Mouse (Mus musculus) kidney, embryonic 16.5 days (tissue): ENCODE data around the gene Arrb2. TPM values are rescaled to one million over a fixed set of nuclear protein-coding genes. Genes with fewer than 3 reads are reported as not detected.
"Not testable (repeated sequence)": the region's sequence is repeated elsewhere in the genome, so short reads cannot be mapped to it uniquely, and the experiment has no call there.

Experiments
- ATAC-seq: fragments of 200-750 bp; cut with Nextera tagmentation; 2 replicates; pipeline ENCODE4 v1.8.0; 2017; ENCODE audit warnings: moderate TSS enrichment; ENCODE audit not compliant: low FRiP score, low TSS enrichment
- H3K27ac ChIP-seq: fragments of 300-500 bp; sonication (generic); 2 replicates; pipeline ENCODE4 v1.5.1; 2014; ENCODE audit warnings: low read length
- H3K27me3 ChIP-seq: fragments of 300-500 bp; sonication (generic); 2 replicates; pipeline ENCODE4 v1.6.1; 2014; ENCODE audit warnings: low read length, control low read depth, mixed read lengths; ENCODE audit not compliant: insufficient read depth
- H3K36me3 ChIP-seq: fragments of 300-500 bp; sonication (generic); 2 replicates; pipeline ENCODE4 v1.6.1; 2014; ENCODE audit warnings: low read length, control low read depth, mixed read lengths; ENCODE audit not compliant: insufficient read depth
- H3K4me1 ChIP-seq: fragments of 300-500 bp; sonication (generic); 2 replicates; pipeline ENCODE4 v1.6.1; 2014; ENCODE audit warnings: low read length, control low read depth, mixed read lengths; ENCODE audit not compliant: insufficient read depth
- H3K4me2 ChIP-seq: fragments of 300-500 bp; sonication (generic); replicated peaks from 2 replicates; pipeline ENCODE4 v1.6.1; 2014; ENCODE audit warnings: low read depth, low read length
- H3K4me3 ChIP-seq: fragments of 300-500 bp; sonication (generic); 2 replicates; pipeline ENCODE4 v1.5.1; 2014; ENCODE audit warnings: mild to moderate bottlenecking, low read length
- H3K9ac ChIP-seq: fragments of 300-500 bp; sonication (generic); replicated peaks from 2 replicates; pipeline ENCODE4 v1.6.1; 2014; ENCODE audit warnings: low read length
- H3K9me3 ChIP-seq: fragments of 300-500 bp; sonication (generic); 2 replicates; pipeline ENCODE4 v1.6.1; 2016; ENCODE audit warnings: low read length, control low read depth
- WGBS: fragments of 180-500 bp; shearing (Covaris S2); extraction: QIAGEN DNeasy Blood & Tissue Kit; methylation state at CpG from one replicate; pipeline ENCODE4 v1.1.7; 2014; 5-methylcytosine and 5-hydroxymethylcytosine counted together
- polyA plus RNA-seq: library from polyadenylated mRNA; unstranded; fragments of >200 nt; fragmentation: Nextera tagmentation; extraction: Ambion mirVana; gene quantifications from 2 replicates; pipeline ENCODE4 v1.2.1, GENCODE M21; 2015

Gene Arrb2
- polyA plus RNA-seq, 1 experiment from 2014 or later = 15.3 TPM

DNA sequence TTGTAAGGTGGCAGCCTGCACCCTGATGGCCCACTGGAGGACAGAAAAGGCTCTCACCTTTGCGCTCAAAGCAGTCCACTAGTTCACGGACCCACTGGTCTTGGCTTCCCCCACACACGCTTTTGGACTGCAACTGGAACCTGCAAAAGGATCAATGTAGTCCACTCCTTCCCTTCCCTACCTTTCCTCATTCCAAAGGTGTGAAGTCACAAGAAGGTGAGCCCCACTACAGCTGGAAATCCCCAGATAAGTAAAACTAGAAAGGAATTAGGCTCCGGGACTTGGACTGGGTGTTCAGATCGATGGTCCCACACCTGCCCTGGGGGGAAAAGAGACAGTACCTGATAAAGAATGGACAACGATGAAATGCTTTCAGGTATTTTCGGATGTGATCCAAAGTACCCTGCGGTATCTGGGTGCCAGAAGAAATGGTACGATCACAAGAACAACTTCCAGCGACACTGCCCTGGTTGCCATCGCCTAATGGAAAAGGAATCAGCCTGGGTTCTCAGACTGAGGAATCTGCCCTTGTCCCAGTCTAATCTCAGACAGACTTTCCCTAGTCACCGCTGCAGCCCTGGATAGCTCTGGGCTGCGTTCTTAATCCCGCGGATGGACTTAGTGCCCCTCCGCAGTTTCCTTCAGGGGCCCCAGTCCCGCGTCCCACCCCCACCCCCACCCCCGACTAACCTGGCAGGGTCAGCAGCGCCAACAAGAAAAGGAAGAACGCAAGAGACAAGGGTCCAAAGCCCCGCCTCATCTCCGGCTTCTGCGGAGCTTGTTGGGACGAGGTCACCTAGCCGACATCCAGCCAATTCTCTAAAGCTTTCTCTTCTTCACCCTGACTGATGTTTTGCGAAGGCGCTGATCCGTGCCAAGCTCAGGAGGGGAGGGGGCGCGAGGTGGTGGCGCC is 26.5 kb downstream of the Arrb2 start, which contains the start of gene Zmynd15:
TSS of gene Zmynd15 (plus strand) at position 746 of the 913 bp plus-strand sequence.
- WGBS = 19% methylated on average over 31 of the region's 32 CpGs
- H3K4me1 ChIP-seq = peaks cover 11% of the 10 kb centered on the region; the same call in 1 of the 2 replicates
- H3K9ac ChIP-seq = peak within 1 kb of the TSS; percentile 62
- ATAC-seq = peak; percentile 19; the same call in 1 of the 2 replicates
- H3K4me2 ChIP-seq = peak within 1 kb of the TSS; percentile 91
- no peaks in the 10 kb centered on the region for H3K36me3 ChIP-seq
- H3K9me3 ChIP-seq = 0 out of 2 replicates have a peak, but pooled peaks cover 5% of the 10 kb centered on the region
- peak within 1 kb of the TSS; percentile 56 for H3K4me3 ChIP-seq
- 0 out of 2 replicates have a peak, but pooled peaks cover 10% of the 10 kb centered on the region for H3K27me3 ChIP-seq
- no peak within 1 kb of the TSS for H3K27ac ChIP-seq

DNA sequence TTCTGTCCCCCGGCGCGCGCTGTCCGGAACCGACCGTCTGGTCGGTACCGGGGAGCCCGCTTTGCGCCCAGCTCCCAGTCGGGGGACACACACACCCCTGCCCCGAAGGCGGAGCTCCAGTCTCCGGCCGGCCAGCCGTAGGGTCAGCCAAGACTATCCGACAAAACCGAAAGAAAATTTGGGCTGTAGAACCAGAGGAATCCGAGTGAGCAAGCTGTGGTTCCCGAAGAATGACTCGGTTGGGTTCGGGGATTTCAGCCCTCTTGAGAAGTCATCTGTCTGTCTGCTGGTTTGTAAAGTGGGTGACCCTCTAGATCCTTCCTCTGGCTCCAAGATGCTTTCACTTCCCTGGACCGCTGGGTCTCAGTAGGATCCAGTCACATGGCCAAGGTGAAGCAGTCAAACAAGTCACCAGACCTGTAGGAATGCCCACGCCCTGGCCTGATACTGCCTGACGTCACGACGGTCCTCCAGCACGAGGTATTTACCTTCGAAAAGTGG is 27.2 kb downstream of the Arrb2 start, which contains the start of gene Cxcl16:
TSS of gene Cxcl16 (minus strand) at position 384 of the 501 bp plus-strand sequence.
- Histone ChIP-seq H3K9ac (peak within 1 kb of the TSS; percentile 62), H3K36me3 (no peaks in the 10 kb centered on the region), H3K4me3 (peak within 1 kb of the TSS; percentile 56), H3K27me3 (peaks cover 16% of the 10 kb centered on the region; the same call in 1 of the 2 replicates), H3K27ac (no peak within 1 kb of the TSS), H3K9me3 (0 out of 2 replicates have a peak, but pooled peaks cover 5% of the 10 kb centered on the region), H3K4me2 (peak within 1 kb of the TSS; percentile 91), H3K4me1 (peaks cover 11% of the 10 kb centered on the region; the same call in 1 of the 2 replicates)
- peak; percentile 28; the same call in 1 of the 2 replicates for ATAC-seq
- WGBS = 4% methylated on average over 30 of the region's 30 CpGs

DNA sequence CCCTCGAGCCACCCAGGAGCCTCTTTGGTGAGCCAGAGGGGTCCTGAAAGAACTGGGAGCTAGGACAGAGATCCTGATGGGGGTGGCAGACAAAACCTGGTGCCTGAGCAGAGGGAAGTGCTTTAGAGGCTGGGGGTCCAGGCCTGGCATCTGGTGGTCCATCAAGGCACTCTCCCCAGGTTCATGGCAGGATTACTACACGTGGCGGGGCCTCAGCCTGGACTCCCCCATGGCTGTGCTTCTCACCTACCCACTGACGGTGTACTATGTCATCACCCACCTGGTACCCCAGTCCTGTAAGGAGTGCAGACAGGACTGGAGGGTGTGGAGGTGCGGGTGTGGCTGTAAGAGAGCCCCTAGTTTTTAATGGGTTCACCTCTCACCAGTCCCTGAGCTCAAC is 31.5 kb downstream of the Arrb2 start:
- H3K27ac ChIP-seq = no peak overlapping the region
- H3K36me3 ChIP-seq = no peaks in the 10 kb centered on the region
- peaks cover 25% of the 10 kb centered on the region; the same call in 1 of the 2 replicates for H3K27me3 ChIP-seq
- no peak overlapping the region for H3K9ac ChIP-seq
- no peak overlapping the region for H3K4me2 ChIP-seq
- no peak overlapping the region for H3K4me3 ChIP-seq
- ATAC-seq = 0 out of 2 replicates have a peak, but pooled peaks have one; percentile 25
- WGBS = 73% methylated on average over 5 of the region's 5 CpGs
- peaks cover 20% of the 10 kb centered on the region for H3K4me1 ChIP-seq
- 0 out of 2 replicates have a peak, but pooled peaks cover 5% of the 10 kb centered on the region for H3K9me3 ChIP-seq

DNA sequence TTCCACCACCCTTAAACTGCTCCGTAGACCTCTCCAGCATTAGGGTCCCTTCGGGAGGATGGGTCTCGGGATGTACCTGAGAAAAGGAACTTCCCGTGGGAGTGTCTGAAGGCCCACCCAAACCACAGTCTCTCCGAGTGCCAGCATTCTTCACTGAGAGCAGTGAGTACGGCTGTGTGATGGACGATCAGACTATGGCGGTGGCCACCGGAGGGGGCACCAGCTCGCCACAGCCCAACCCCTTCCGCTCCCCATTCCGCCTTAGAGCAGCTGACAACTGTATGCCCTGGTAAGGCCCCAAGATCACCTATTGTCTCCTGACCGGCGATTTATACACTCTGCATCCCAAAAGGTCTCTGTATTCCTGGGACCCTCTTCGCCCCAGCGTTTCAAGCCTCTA is 32.8 kb downstream of the Arrb2 start:
- no peak for ATAC-seq
- WGBS = 34% methylated on average over 16 of the region's 16 CpGs
- H3K4me2 ChIP-seq = peak overlapping the region; percentile 58
- H3K9ac ChIP-seq = no peak overlapping the region
- H3K27me3 ChIP-seq = peaks cover 21% of the 10 kb centered on the region; the same call in 1 of the 2 replicates
- no peak overlapping the region; the same call in 1 of the 2 replicates for H3K4me3 ChIP-seq
- H3K27ac ChIP-seq = no peak overlapping the region
- no peaks in the 10 kb centered on the region for H3K36me3 ChIP-seq
- H3K9me3 ChIP-seq = 0 out of 2 replicates have a peak, but pooled peaks cover 5% of the 10 kb centered on the region
- peaks cover 15% of the 10 kb centered on the region for H3K4me1 ChIP-seq

DNA sequence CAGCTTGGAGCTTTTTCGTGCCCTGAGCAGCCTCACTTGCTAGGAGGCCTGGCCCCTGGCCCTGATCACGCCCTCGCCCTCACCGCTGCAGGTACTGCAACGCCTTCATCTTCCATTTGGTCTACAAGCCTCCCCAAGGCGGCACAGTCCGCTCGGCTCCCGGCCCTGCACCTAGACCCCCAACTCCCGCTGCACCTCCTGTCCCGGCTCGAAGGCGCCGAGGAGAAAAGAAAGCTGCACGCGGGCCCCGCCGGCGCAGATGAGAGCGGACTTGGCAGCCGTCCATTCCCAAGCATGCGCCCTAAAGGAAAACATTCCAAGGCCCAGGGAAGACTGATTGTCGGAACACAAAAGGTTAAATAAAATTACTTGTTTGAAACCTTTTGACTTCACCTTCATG is 33.4 kb downstream of the Arrb2 start:
- H3K36me3 ChIP-seq = no peaks in the 10 kb centered on the region
- 9% methylated on average over 23 of the region's 23 CpGs for WGBS
- H3K27ac ChIP-seq = no peak overlapping the region
- H3K4me3 ChIP-seq = peak overlapping the region; percentile 39
- H3K9ac ChIP-seq = peak overlapping the region; percentile 56; the same call in 1 of the 2 replicates
- peak overlapping the region; percentile 58 for H3K4me2 ChIP-seq
- peak; percentile 27; the same call in 1 of the 2 replicates for ATAC-seq
- 0 out of 2 replicates have a peak, but pooled peaks cover 5% of the 10 kb centered on the region for H3K9me3 ChIP-seq
- peaks cover 15% of the 10 kb centered on the region for H3K4me1 ChIP-seq
- peaks cover 18% of the 10 kb centered on the region; the same call in 1 of the 2 replicates for H3K27me3 ChIP-seq

DNA sequence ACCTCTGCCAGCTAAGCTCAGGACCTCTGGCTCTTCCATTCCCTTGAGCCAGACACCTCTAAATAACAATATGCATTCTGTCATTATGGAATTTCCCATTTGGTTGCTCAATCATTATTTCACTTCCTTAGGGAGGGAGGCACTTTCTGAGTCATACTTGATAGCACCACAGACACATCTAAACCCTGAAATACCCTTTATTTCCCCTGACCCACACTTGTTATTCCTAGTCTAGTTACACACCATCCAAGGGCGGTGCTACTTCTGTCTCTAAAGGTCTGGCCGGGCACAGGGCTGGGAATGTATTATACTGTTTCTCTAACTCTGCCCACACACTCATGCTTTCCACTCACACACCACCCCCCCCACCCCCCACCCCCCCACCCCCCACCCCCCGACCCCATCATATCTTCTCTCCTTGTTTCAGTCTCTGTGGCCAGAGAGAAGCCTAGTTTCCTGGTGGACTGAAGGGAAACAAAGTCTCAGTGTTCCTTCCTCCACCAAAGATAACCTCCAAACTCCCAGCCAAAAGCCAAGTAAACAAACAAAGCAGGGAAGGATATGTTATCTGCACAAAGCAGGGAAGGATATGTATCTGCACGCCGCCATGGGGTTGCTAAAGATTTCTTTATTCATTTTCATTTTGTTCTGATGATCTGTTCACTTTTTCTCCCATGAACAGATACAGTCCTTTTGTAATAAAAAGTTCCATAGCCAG is 35.6 kb downstream of the Arrb2 start:
- Histone ChIP-seq H3K9ac (no peak overlapping the region), H3K4me2 (no peak overlapping the region), H3K4me1 (peaks cover 15% of the 10 kb centered on the region), H3K9me3 (no peaks in the 10 kb centered on the region), H3K36me3 (no peaks in the 10 kb centered on the region), H3K27ac (no peak overlapping the region), H3K27me3 (peaks cover 18% of the 10 kb centered on the region; the same call in 1 of the 2 replicates), H3K4me3 (no peak overlapping the region)
- ATAC-seq = no peak
- 76% methylated on average over 5 of the region's 5 CpGs for WGBS

DNA sequence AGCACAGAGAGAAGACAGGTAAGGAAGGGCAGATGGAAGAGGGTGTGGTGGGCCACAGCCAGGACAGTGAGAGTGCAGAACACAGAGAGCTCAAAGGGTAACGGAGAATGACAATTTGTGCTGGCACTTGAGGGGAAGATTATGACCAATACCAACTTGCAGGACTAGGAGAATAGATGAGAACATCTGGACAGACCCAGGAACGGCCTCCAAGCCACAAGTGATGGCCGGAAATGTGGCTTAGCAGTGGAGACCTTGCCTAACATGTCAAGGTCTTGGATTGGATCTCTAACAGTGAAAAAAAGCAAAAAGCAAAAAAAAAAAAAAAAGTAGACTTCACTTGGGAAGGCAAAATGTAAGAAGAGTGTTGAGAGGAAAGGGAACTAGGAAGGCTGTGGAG is 37.3 kb downstream of the Arrb2 start:
- H3K4me1 ChIP-seq = peaks cover 20% of the 10 kb centered on the region
- H3K9ac ChIP-seq = no peak overlapping the region
- H3K27ac ChIP-seq = no peak overlapping the region
- no peaks in the 10 kb centered on the region for H3K36me3 ChIP-seq
- 91% methylated on average over 3 of the region's 3 CpGs for WGBS
- ATAC-seq = no peak
- no peak overlapping the region for H3K4me3 ChIP-seq
- H3K27me3 ChIP-seq = peaks cover 8% of the 10 kb centered on the region; the same call in 1 of the 2 replicates
- H3K9me3 ChIP-seq = no peaks in the 10 kb centered on the region
- no peak overlapping the region for H3K4me2 ChIP-seq

DNA sequence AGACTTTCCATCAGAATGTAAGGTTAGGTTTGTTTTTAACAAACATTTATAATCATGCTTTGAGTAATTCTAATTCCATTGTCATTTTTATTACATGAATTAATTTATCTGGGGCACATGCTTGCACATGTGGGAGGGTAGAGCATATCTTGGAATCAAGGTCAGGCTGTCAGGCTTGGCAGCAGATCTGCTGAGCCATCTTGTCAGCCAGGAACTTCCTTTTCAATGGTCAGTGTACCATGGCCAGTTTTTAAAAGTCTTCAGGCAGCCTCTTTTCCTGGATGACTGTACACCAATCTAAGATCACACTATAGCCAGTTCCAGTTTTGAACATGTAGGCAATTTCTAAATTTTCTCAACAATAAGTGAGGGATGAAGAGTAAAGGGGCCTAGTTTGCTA is 40.3 kb downstream of the Arrb2 start:
- Histone ChIP-seq H3K9me3 (no peaks in the 10 kb centered on the region), H3K4me3 (no peak overlapping the region), H3K4me1 (peaks cover 9% of the 10 kb centered on the region), H3K9ac (no peak overlapping the region), H3K36me3 (no peaks in the 10 kb centered on the region), H3K27me3 (no peaks in the 10 kb centered on the region), H3K27ac (peak overlapping the region; percentile 0; the same call in 1 of the 2 replicates), H3K4me2 (no peak overlapping the region)
- ATAC-seq = no peak

DNA sequence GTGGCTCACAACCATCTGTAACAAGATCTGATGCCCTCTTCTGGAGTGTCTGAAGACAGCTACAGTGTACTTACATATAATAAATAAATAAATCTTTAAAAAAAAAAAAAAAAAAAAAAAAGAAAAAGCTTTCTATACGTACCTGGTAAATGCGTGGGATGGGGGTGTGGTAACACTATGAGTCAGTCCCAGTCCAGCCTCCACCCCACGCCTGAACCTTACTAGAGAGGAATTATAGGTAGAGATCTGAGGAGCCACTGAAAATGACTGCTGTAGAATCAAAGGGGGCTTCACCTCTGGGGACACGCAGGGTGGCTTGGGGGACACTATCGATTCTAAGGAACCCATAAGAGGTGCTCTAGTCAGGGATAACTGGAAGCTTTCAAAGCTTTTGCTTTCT is 40.9 kb downstream of the Arrb2 start:
- H3K4me1 ChIP-seq, H3K9ac ChIP-seq, H3K9me3 ChIP-seq, ATAC-seq, H3K27me3 ChIP-seq, H3K4me2 ChIP-seq, H3K27ac ChIP-seq, H3K36me3 ChIP-seq, H3K4me3 ChIP-seq: not testable (repeated sequence)
- 55% methylated on average over 5 of the region's 5 CpGs for WGBS
